Mouse (Mus musculus): Measurements from ENCODE around the gene Qsox2.

- TF ChIP-seq CTCF (IDR thresholded peaks at IDR 0.05; ENCODE audit: low read depth): no peak
- TF ChIP-seq EP300 (IDR thresholded peaks at IDR 0.05; ENCODE audit: low read depth): no peak
These were observed 27.8 kb upstream of the Qsox2 start for GRCm38 (mm10) chr2:26265095-26265494.

Measured in liver, postnatal 0 days (tissue).